Mouse (Mus musculus) erythroblast, embryonic 14.5 days (primary cell): ENCODE data around the gene Rhpn2. TPM values are rescaled to one million over a fixed set of nuclear protein-coding genes. Genes with fewer than 3 reads are reported as not detected.

Experiments
- H3K27me3 ChIP-seq: 2 replicates; pipeline ENCODE4 v1.6.1; 2012; ENCODE audit warnings: inconsistent platforms; ENCODE audit not compliant: control insufficient read depth
- H3K36me3 ChIP-seq: 2 replicates; pipeline ENCODE4 v1.6.1; 2012; ENCODE audit warnings: mild to moderate bottlenecking, inconsistent platforms; ENCODE audit not compliant: control insufficient read depth
- H3K4me1 ChIP-seq: 2 replicates; pipeline ENCODE4 v1.6.1; 2012; ENCODE audit warnings: inconsistent platforms; ENCODE audit not compliant: control insufficient read depth
- H3K4me3 ChIP-seq: replicated peaks from 2 replicates; pipeline ENCODE3; 2012; ENCODE audit warnings: moderate library complexity, mild to moderate bottlenecking, inconsistent platforms
- H3K9me3 ChIP-seq: 2 replicates; pipeline ENCODE4 v1.6.1; 2012; ENCODE audit warnings: low read length, inconsistent platforms, mixed read lengths; ENCODE audit not compliant: control insufficient read depth
- GATA1 ChIP-seq: IDR thresholded peaks from 2 replicates; pipeline ENCODE4 v1.6.1; 2012; ENCODE audit warnings: low read length, inconsistent platforms, mixed read lengths
- TAL1 ChIP-seq: IDR thresholded peaks from 3 replicates; pipeline ENCODE4 v1.6.1; 2012; ENCODE audit warnings: low read length, inconsistent platforms, mixed read lengths
- polyA plus RNA-seq: library from polyadenylated mRNA; stranded (reverse); fragments of >175 nt; gene quantifications from 2 replicates; pipeline ENCODE4 v1.2.3, GENCODE M21; 2012

The Rhpn2 gene
- polyA plus RNA-seq, 1 experiment, result 0.04 TPM

DNA sequence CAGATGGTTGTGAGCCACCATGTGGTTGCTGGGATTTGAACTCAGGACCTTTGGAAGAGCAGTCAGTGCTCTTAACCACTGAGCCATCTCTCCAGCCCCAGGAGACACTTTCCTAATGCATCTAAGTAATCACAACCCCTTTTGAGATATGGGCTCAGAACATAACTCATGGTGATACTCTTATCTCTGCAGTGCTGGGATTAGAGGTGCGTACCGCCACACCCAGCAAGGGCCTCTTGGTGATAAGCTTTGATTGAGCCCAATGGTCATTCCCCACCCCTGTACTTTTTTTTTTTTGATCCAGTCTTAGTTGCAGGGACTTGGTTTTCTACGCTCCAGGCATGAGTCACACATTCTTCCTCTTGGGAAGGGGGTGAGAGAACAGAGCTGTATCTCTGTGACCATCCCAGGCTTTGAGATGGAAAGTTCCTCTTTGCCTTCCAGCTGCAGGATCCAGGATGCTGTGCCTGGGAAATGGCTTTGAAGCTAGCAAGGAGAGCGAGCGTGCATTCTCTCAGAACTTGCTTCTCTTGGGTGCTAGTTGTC lies 10.9 kb downstream of the Rhpn2 start:
- H3K4me1 ChIP-seq, result peaks cover 14% of the 10 kb centered on the region
- TF ChIP-seq GATA1 (no peak), TAL1 (no peak)

DNA sequence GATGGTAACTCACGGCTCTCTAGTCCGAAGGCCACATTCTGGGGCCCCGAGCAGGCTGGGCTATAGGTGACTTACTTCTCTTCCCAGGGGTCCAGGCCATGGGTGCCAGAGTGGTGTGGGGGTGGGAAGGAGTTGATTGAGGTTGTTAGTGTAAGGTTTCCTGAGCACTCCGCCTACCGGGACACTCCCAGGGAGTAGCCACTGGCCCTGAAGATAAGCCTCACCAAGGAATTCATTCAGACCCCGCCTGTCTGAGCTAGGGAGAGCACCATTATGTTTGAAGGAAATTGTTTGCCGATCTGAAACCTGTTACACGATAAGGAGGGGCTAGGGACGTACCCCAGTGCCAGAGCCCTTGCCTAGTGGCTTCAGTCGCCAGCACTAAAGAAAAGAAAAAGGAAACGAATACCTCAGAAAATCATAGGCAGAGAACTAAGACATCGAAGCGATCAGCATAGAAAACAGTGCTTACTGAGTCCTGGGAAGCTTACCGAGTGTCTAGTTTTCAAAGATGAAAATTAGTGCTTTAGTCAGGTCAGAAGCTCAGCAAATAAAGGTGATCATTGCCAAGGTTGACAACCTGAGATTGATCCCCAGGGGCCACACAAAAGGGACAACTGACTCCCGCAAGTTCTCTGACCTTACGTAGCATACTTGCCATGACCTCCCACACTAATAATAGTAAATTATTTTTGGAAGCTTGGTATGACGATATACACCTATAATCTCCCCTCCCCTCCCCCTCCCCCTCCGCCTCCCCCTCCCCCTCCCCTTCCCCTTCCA lies 14.1 kb downstream of the Rhpn2 start:
- no peak overlapping the region for H3K4me3 ChIP-seq
- TF ChIP-seq GATA1, result no peak
- TF ChIP-seq TAL1, result no peak
- no peaks in the 10 kb centered on the region; the same call in 1 of the 2 replicates for H3K27me3 ChIP-seq
- peaks cover 8% of the 10 kb centered on the region for H3K9me3 ChIP-seq
- H3K4me1 ChIP-seq, result peaks cover 14% of the 10 kb centered on the region
- no peaks in the 10 kb centered on the region for H3K36me3 ChIP-seq

More for the DNA sequence above, 10.9 kb downstream of the Rhpn2 start:
- Histone ChIP-seq H3K4me3 (no peak overlapping the region), H3K27me3 (peaks cover 7% of the 10 kb centered on the region), H3K36me3 (no peaks in the 10 kb centered on the region), H3K9me3 (peaks cover 5% of the 10 kb centered on the region)

- Histone ChIP-seq H3K27me3 (no peaks in the 10 kb centered on the region; the same call in 1 of the 2 replicates), H3K36me3 (no peaks in the 10 kb centered on the region), H3K4me3 (no peak overlapping the region), H3K4me1 (peaks cover 14% of the 10 kb centered on the region), H3K9me3 (peaks cover 8% of the 10 kb centered on the region)
- TF ChIP-seq GATA1, result no peak
- no peak for TF ChIP-seq TAL1
Observed at GRCm38 (mm10) chr7:35349022-35349421, 15.1 kb downstream of the Rhpn2 start.

GRCm38 (mm10) chr7:35349886-35350684 lies 16.1 kb downstream of the Rhpn2 start:
- Histone ChIP-seq H3K4me3 (no peak overlapping the region), H3K9me3 (peaks cover 8% of the 10 kb centered on the region), H3K36me3 (no peaks in the 10 kb centered on the region), H3K4me1 (peaks cover 14% of the 10 kb centered on the region), H3K27me3 (no peaks in the 10 kb centered on the region; the same call in 1 of the 2 replicates)
- TF ChIP-seq GATA1 (no peak), TAL1 (no peak)

DNA sequence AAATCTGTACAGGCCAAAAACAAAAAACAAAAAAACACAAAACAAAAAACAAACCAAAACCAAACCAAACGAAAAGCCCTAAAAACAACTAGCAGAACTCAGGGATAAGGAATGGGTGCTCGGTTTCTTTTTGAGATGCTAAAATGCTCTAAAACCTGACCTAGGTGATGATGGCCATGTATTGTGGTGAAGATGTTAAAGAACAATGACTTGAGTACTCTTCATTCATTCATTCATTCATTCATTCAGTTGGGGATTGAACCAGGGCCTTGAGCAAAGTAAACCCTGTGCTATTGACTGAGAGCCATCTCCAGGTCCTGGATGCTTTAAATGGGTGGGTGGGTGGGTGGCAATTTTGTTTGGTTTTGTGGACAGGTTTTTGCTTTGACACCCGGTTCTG lies 17.2 kb downstream of the Rhpn2 start:
- H3K4me1 ChIP-seq, result peaks cover 14% of the 10 kb centered on the region

DNA sequence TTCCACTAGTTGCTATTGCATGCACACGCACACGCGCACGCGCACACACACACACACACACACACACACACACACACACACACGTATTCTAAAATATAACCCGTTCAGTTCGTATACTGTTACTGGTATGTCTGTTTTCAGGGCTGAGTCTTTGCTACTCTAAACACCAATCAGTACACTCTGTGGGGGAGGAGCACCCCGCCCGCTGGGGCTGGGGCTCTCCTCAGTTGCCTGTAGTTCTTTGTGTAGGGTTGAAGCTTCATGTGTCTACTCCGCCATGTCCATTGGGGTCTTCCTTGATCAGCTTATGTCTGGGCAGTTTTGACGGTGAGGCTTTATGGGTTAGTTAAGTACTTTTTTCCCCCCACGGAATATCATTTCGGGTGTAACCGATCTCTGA lies 19.3 kb downstream of the Rhpn2 start:
- H3K36me3 ChIP-seq, result no peaks in the 10 kb centered on the region
- H3K27me3 ChIP-seq, result no peaks in the 10 kb centered on the region
- TF ChIP-seq GATA1, result no peak
- TF ChIP-seq TAL1, result no peak
- H3K4me1 ChIP-seq, result peaks cover 5% of the 10 kb centered on the region
- H3K9me3 ChIP-seq, result 0 out of 2 replicates have a peak, but pooled peaks cover 3% of the 10 kb centered on the region
- H3K4me3 ChIP-seq, result no peak overlapping the region

More for the DNA sequence above, 17.2 kb downstream of the Rhpn2 start:
- no peaks in the 10 kb centered on the region for H3K36me3 ChIP-seq
- H3K4me3 ChIP-seq, result no peak overlapping the region
- TF ChIP-seq GATA1 (no peak), TAL1 (no peak)
- no peaks in the 10 kb centered on the region; the same call in 1 of the 2 replicates for H3K27me3 ChIP-seq
- peaks cover 6% of the 10 kb centered on the region for H3K9me3 ChIP-seq

DNA sequence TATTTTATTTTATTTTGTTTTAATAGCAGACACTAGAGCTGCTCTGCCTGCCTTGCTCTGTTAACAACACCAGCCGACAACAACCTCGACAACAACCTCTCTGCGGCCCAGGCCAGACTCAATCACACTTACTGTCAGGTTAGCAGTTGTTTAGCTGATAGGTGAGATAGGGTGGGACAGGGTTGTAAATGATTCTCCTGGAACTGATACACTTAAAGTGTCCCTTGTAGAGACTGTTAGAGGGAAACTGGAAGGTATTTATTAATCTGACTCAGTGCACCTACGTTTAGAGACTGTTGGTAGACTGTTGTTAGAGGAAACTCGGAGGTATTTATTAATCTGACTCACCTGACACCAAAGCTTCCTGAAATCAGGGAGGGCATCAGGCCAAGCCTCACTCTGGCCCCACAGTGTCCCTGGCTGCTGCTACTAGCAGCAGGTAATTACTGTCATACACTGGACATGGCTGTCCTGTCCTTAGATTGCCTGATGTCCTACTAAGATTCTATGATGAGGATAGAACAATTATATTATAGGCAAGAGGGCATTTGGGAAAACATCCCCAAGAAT lies 21.4 kb downstream of the Rhpn2 start:
- H3K27me3 ChIP-seq, result no peaks in the 10 kb centered on the region
- TF ChIP-seq GATA1 (no peak), TAL1 (no peak)
- H3K36me3 ChIP-seq, result no peaks in the 10 kb centered on the region
- no peak overlapping the region for H3K4me3 ChIP-seq
- 0 out of 2 replicates have a peak, but pooled peaks cover 3% of the 10 kb centered on the region for H3K9me3 ChIP-seq
- no peaks in the 10 kb centered on the region for H3K4me1 ChIP-seq

DNA sequence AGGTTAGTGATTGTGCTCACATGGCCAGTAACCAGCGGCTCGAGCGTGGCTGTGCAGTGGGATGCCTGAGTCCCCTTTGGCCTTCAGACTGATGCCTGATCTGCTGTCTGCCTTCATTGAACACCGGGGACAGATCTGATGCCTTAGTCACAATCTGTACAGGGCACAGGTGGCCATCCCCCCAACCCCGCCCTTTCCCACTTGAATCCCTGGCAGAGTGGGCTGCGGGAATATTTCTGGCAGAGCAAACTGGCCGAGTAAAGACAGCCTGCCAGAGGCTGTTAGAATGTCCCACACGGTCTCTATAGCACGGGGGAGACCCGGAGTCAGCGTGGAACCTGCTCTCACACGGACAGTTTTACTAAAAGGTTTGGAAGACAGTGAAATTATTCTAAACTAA lies 23.7 kb downstream of the Rhpn2 start:
- Histone ChIP-seq H3K27me3 (no peaks in the 10 kb centered on the region), H3K36me3 (no peaks in the 10 kb centered on the region), H3K4me3 (no peak overlapping the region), H3K9me3 (no peaks in the 10 kb centered on the region), H3K4me1 (no peaks in the 10 kb centered on the region)
- TF ChIP-seq TAL1 (no peak), GATA1 (no peak)
